Mouse (Mus musculus) left cerebral cortex, postnatal 4 days (tissue): ENCODE data around the gene Trappc3l. TPM values are rescaled to one million over a fixed set of nuclear protein-coding genes. Genes with fewer than 3 reads are reported as not detected.

Experiments
- DNase-seq: peaks from one replicate; pipeline ENCODE4 v3.0.0-alpha.2; 2022
- intact Hi-C: fragments of 180-260 bp; cut with DNase I; formaldehyde crosslinking; loops from one replicate; pipeline ENCODE4 v1.15.1; 2025
- total RNA-seq, 2 experiments: library from RNA; stranded (reverse); gene quantifications; 2 replicates each; pipeline ENCODE4 v1.2.3; 2021

Gene Trappc3l
- total RNA-seq, 2 experiments from 2014 or later = 0.52 TPM; not detected in 1

DNA sequence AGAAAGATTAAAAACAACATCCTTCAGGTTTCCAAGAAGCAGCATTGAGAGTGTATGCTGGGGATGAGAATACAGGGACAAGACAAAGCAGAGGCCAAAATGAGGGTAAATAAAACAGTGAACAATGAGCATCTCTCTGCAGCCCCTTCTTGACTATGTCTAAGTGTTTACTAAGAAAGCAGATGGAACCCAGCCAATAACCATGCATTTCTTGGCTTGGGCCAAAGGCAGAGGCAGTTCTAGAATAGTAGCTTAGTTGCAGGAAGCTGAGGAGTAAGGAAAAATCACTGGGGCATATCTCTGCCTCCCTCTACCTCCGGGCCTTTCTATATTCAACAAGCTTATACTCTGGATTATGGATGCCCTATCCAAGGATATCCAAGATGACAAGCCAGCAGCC, 53.1 kb downstream of the Trappc3l start:
- no peak for DNase-seq
- intact Hi-C loops = no loop called here

DNA sequence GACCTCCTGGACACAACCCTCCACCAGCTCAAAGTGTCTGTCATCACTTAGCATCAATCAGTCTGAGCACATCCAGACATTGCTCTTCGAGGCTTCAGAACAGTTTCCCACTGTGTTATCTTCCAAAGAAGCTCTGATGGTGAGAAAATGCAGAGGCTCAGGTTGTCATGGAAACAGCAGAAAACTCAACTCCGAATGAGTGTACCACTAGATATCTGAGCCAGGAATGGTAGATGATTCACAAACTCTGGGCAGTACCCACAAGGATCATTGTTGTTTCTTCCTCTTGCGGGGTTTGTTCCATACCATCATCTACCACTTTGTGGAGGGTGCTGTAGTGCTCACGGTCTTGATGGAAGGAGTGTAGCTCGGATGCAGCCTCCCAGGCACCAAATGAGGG, 54.5 kb downstream of the Trappc3l start:
- DNase-seq = no peak
- intact Hi-C loops = no loop called here

DNA sequence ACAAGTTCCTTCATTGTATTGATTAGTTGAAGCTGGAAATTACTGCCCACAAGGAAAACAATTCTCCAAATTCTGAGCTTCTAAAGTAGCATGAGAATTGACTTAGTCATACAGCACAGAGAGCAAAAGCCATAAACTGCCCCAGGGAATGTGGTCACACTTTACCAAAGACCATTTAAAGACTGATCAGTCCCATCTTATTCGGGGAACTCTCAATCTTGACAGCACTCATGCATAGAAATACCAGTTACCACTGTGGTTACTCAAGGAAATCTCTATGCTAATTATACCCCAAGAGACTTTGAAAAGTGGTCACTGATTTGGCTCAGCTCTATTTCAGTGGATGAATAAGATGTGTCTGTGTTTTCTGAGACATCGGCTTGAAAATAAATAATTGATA, 57.8 kb downstream of the Trappc3l start:
- DNase-seq = no peak
- intact Hi-C loops = loop anchor here (5.0 kb wide), 1 partner anchor 58 kb away; the partner anchor contains the start of gene Trappc3l

DNA sequence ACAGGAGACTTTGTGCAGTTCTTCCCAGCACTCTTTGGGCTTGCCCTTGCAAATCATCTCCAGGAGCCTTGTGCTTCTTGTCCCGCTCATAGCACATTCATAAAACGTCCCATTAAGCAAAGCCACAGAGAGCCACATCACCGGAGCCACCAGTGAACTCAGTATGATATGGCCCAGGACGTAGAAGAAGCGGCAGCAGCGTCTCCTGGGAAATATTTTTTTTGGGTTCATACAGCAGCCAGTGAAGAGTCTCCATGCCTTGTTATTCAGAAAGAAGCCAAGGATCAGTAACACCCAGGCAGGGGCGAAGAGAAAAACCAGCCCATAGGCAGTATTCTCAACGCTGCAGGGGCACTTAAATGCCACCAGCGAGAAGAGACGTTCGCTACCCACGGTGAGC, 58.6 kb downstream of the Trappc3l start:
- intact Hi-C loops = loop anchor here (5.0 kb wide), 1 partner anchor 59 kb away; the partner anchor contains the start of gene Trappc3l

DNA sequence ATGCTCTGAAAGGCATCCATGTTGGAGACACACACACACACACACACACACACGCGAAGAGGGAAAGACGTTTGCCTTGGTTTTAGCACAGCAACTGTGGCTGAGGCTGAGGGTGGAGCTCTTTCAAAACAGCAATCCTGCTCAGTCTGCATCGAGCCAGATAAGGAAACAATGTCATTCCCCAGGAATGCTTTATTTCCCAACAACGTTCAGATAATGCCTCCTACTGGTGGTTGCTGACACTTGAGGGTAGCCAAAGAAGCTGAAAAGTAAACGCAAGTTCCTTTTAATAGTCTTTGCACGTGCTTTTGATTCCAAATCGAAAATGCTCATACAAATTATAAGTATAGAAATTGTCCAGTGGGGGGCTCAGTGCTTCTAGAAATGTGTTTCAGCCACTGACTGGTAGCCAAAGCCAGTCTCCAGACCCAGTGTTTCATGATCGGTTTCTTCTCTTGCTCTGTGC, 59.1 kb downstream of the Trappc3l start, which contains the start of gene Calhm5:
Gene Calhm5 (minus strand): TSS at position 102 of the 466 bp plus-strand sequence.
- intact Hi-C loops = loop anchor here (5.0 kb wide), 1 partner anchor 59 kb away; the partner anchor contains the start of gene Trappc3l

More for the DNA sequence above, 58.6 kb downstream of the Trappc3l start:
- no peak for DNase-seq

DNA sequence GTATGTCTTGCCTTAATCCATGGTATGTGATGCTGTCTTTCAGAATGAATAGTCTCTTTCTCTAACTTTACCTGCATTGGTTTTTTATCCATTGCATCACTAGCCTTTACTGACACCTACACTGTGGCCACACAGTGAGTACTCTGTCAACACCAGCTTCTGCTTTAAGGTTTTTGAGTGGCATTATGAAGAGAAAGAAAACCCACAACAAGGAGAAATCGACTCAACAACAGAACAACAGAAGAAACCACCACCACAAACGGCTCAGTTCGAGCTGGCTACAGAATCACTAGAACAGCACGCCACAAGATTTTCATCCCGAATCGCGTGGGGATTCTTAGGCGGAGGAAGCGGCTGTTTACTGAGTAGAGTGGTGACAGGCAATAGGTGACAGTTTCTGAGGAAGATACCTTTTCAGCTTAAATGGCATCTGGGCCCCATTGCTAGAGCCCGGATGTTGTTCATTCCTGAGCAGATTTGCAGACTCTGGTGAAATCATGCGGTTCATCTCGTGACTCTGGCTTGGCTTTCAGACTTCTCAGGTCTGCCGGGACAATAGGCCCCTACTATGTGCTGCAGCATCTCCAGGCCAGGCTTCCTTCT, 73.6 kb downstream of the Trappc3l start:
- intact Hi-C loops = no loop called here

More for the DNA sequence above, 59.1 kb downstream of the Trappc3l start, which contains the start of gene Calhm5:
- peak; percentile 4 for DNase-seq

DNA sequence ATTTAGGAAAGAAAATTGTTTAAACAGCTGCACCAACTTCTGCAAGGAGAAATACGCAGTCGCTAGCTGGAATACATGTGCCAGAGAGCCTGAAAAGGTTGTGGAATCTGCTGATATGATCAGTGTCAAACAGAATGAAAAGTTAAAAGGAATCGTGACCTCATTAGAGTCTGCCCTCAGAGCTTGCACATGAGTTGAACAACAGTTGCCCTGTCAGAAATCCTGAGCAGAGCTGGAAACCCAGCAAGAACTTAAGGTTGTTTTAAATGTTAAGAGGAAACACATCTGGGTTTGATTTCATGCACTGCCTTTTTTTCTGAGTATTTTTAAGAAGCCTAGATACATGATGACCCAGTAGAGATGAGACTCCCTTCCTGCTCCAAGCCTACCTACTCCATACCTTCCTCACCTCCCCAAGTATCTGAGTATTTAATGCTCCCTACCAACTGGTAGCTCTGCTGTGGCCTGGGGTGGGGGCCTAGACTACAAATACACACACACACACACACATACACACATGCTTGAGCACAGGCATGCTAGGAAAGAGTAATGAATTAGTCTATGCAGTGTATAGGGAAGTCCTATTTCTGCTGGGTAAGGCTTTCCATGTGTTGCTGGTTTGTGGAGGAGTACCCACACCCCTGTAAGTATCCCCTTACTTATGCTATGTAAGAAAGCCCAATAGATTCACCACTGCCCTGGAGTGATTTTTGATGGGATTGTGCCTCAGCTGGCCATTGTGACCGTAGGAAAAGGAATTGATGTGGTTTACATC, 74.8 kb downstream of the Trappc3l start:
- no peak for DNase-seq
- intact Hi-C loops = no loop called here

More for the DNA sequence above, 73.6 kb downstream of the Trappc3l start:
- no peak for DNase-seq

DNA sequence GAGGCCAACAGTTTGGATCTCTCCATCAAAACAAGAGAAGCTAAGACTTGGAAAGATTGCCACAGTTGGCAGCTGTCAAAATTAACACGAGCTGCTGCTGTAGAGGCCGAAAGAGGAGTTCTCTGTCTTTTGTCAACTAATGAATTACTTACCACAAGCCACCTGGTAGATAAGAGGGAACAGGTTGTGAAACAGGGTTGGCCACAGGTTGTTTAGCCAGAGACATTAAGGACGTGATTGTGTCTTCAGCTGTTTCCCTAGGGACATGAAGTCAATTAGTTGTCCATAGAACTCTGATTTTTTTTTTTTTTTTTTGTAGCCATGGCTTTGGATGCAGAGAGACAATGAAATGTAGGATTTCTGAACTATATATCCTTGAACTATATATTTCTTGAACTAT, 79.7 kb downstream of the Trappc3l start:
- DNase-seq = no peak
- intact Hi-C loops = no loop called here

DNA sequence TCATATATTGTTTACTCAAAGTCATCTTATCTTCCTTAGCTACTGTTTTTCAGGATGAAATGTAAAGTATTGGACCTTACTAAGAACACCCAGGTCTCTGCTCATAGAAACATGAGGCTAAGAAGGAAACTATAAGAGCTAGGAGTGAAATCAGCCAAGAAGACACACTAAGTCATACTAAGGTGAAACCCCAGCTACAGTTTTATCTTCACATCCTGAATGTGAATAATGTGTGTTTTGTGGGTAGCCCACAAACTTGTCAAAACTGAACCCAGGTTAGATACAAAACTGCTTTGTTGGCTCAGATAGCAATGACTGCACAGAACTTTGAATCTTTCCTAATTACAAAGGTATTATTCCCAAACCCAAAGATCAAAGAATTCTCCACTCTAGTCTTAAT, 80.4 kb downstream of the Trappc3l start:
- intact Hi-C loops = no loop called here
- no peak for DNase-seq

DNA sequence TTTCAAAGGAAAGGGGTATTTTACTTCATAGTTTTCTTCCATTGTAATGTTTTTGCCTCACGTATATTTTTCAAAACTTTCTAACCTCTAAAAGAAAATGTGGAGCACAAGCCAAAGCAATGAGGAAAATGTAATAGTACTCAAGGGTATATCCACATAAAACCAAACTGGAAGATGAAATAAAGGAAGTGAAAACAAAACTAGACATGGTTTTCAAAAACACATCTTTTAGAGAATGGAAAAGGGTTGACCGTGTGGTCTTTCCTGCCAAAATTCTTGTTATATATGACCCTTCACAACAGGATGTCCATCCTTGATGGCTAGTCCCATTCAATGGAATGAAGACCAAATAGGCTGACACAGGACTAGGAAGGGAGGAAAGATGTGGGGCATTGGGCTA, 81.0 kb downstream of the Trappc3l start:
- intact Hi-C loops = no loop called here
- DNase-seq = no peak

DNA sequence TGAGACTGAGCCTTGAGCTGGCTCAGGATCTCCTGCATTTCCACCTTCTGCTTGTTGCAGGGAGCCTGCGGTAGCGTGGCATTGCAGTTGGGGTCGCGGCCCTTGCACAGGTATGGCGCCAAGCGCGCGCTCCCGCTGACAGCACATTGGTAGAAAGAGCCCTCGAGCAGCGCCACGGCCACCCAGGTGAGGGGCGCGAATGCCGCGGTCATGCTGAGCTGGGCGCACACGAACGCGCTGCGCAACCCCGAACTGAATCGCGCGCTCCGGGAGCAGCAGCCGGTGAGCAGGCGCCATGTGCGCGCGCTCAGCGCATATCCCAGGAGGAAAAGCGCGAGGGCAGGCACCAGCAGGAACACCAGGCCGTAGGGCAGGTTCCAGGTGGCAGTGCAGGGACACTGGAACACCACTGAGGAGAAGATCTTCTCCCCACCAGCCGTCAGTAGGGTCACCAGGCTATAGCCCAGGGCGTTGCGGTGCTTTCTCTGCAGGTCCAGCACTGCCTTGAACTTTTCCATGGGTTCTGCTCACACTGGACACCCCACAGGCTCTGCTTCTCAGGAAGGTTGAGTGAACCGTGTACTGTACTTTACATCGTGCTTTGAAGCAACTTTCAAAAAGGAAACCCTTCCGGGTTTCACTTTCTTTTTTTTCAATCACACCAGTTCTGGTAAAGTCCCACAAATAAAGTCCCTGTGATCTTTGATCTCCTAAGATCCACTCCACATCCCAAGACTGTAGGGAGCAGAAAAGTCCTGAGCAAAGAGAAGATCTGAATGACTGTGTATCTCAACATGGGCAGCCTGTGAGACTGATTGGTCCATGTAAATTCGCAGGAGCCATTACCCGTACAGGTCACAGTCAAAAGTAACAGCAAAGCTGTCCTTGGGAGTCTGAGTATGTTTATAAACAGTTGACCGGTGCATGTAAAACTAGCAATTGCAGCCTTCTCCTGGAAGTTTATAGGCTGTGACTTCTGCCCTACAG, 90.3 kb downstream of the Trappc3l start, which contains the start of gene Calhm6:
Gene Calhm6 (minus strand): TSS at position 593 of the 987 bp plus-strand sequence.
- intact Hi-C loops = no loop called here
- peak; percentile 23 for DNase-seq

DNA sequence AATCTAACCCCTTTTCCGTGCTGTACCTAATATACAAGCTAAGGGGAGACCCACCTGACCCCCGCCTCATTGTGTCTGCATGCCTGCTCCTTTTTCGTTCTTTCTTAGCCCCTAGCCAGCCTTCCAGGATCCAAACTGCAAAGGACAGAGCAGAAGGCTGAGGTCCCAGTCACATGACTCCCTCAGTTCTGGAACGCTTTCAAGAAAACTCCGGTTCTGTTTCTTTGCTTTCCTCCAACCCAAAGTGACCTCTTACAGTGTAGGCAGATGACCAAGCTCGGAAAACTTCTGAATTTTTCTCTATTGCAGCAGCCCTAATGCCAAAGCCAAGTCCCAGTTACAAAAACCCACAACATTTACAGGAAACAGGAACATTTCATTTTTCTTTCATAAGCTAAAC, 91.0 kb downstream of the Trappc3l start:
- intact Hi-C loops = no loop called here
- no peak for DNase-seq

DNA sequence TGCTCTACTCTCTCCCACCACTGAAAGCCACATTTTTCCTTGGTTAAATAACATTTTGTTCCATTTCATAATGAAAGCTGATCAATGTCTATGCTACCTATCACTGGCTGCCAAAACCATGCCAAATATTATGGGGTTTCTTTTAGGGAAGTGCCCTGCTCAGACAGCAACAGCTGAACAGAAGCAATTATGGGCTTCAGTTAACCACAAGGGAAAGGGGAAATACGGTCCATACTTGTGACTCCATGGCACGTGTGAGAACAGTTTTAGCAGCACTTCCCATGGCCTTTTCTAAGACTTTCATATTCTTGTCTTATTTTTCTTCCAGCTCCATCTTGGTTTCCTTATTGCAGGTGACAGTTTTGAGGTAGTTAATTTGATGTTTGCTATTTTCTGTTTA, 94.0 kb downstream of the Trappc3l start:
- no peak for DNase-seq
- intact Hi-C loops = no loop called here

DNA sequence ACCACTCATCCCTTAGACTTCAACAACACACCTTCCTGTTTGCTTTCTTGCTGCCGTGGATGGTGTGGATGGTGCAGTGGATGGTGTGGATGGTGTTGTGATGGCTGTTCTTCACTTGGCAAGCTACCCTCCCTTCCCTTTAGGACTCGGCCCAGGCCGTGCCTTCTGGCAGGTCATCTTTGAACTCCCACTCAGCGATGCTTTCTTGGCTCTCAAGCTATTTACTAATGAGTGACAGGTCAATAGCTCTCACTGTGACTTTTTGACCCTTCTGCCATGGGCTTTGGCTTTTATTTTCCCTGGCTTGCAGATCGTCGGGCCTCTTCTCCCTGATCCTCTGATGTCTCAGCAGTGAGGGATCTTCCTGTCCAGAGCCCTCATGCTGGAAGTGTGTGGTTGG, 99.0 kb downstream of the Trappc3l start:
- intact Hi-C loops = no loop called here
- DNase-seq = no peak

DNA sequence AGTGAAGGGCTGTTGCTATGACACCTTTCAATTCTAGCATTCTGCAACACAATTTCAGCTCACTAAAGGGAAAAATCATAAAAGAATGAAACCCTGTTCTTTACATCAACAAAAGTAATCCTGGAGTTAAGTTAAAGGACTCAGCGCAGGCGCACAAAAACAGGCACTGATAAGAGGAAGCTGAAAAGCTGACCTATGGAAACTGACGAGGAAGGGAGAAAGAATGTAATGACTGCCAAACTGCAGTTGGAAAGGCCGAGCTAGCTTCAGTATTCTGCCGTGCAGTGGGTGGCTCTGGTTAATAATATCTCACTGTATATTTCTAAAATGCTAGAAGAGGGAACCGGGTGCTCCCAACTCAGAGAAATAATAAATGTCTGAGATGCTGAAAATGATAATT, 100.6 kb downstream of the Trappc3l start:
- DNase-seq = no peak
- intact Hi-C loops = no loop called here

DNA sequence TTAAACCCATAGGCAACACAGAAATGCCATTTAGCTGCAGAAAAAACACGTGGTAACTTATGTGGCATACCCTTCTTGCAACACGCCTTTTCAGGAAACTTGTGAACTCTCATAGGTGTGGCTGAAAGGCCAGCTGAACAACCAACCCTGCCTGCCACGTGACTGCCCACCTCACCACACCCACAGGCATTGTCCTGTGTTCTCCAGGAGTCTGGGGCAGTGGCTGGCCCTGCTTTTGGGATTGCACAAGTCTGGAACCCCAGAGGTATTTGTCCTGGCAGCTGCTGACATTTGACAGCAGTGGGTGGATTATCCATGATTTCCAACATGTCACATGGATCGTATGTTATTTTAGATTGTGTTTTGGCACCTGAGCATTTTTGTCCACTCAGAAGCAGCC, 102.4 kb downstream of the Trappc3l start:
- intact Hi-C loops = no loop called here
- DNase-seq = no peak

DNA sequence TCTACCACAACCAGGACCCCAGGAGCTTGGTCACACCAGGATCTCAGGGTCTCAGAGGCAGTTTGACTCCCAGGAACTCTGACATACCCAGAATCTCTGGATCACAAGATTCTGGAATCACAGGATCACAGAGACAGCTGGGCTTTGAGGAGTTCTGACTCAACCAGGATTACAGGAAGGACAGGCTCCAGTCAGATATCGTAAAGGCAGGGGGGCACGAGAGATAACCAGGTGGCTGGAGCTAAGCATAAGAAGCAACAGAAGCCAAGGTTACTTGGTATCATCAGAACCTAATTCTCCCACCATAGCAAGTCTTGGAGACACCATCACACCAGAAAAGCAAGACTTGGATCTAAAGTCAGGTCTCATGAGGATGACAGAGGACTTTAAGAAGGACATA, 104.3 kb downstream of the Trappc3l start:
- intact Hi-C loops = no loop called here
- no peak for DNase-seq

DNA sequence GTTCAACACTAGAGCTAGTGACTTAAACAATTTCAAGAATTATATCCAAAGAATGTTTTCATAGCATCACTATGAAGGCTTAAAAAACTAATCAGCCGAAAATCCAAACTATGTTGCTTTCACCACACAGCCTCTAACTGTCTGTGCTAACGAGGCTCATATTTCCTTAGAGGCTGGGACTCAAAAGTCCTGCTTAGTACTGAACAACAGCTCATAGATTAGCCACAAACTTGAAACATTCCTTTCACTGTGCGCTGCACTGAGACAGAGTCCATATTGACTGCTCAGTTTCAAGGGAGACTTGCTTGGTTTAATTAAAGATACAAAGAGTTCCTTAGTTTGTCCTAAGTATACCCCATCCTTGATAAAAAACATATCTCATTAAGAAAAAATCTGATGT, 112.4 kb downstream of the Trappc3l start:
- no peak for DNase-seq
- intact Hi-C loops = no loop called here

DNA sequence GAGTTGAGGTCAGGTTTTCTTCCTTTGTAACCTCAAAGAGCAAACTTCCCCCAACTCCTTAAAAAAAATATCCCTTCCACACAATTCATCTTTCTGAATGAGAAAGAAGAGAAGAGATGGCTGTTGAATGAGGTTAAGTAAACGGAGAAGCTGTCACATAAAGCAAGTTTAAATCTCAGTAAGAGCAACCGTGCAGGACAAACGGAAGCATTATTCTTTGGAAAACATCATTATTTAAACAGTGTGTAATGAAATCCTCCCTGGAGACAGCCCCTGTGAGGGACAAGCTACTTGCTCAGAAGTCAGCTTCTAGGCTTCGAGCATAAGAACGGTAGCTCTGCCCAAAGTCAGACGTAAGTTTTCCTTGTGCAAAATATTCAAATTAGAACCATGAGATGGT, 113.1 kb downstream of the Trappc3l start:
- intact Hi-C loops = no loop called here
- no peak for DNase-seq

DNA sequence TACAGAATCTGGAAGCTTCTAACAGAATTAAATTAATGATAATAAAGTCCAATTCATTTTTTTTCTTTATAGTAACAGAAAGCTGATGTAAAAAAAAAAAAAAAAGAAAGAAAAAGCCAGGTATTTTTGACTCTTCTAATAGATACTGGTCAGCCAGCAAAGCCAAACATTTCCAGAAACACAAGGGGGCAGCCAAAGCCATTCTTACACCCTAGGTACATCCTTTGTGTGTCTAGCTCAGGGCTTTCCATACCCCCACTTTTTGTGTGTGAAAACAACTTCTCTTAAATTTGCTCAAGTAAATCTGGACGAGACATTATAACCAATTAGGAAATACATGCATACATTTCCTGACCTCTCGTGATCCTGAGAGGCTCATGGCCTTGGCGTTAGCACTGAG, 114.4 kb downstream of the Trappc3l start:
- intact Hi-C loops = no loop called here
- no peak for DNase-seq
